Mouse (Mus musculus) bone marrow macrophage, adult 2 months (primary cell): ENCODE measurements at regions not wholly inside any gene's neighbourhood (a gene's known extent, or its start where the extent isn't known, plus 50 kb on each side); places are given as distances from the start of the nearest gene placed in this dataset.

Source experiments
- CTCF ChIP-seq: IDR thresholded peaks from 2 replicates; pipeline ENCODE4 v1.5.1; 2012; ENCODE audit warnings: low read depth, mild to moderate bottlenecking, low read length, moderate library complexity
- POLR2A ChIP-seq: IDR thresholded peaks from 2 replicates; pipeline ENCODE4 v1.6.1; 2012; ENCODE audit warnings: mild to moderate bottlenecking, low read depth, low read length, borderline replicate concordance

GRCm38 (mm10) chr9:47064463-47065032, 66.0 kb downstream of the Gm4791 start:
- no peak for TF ChIP-seq CTCF
- no peak for TF ChIP-seq POLR2A
